Mouse (Mus musculus) cerebellum, adult 11 months (tissue): Measurements from ENCODE around the gene Ccdc177.
A peak's percentile ranks its signal among the peaks of the same experiment; 100 is the strongest.
"Not testable (repeated sequence)": the region's sequence is repeated elsewhere in the genome, so short reads cannot be mapped to it uniquely, and the experiment has no call there.

Experiments used
- DNase-seq: peaks from one replicate; pipeline ENCODE4 v3.0.0; 2022

Ccdc177 gene

GRCm38 (mm10) chr12:80760396-80760801, at the start of gene Ccdc177:
Gene Ccdc177 (minus strand): TSS chr12:80760687.
- peak; percentile 87 for DNase-seq

- DNase-seq = no peak
Observed at GRCm38 (mm10) chr12:80810005-80810404, 49.5 kb upstream of the Ccdc177 start.

- DNase-seq = no peak
Observed at GRCm38 (mm10) chr12:80807451-80808085, 47.1 kb upstream of the Ccdc177 start.

- DNase-seq = no peak
Observed at GRCm38 (mm10) chr12:80804861-80805428, 44.5 kb upstream of the Ccdc177 start.

- DNase-seq = peak; percentile 75
Observed at GRCm38 (mm10) chr12:80803924-80804323, 43.4 kb upstream of the Ccdc177 start.

GRCm38 (mm10) chr12:80801443-80801842, 41.0 kb upstream of the Ccdc177 start:
- DNase-seq = no peak

- no peak for DNase-seq
Observed at GRCm38 (mm10) chr12:80800156-80800555, 39.7 kb upstream of the Ccdc177 start.

GRCm38 (mm10) chr12:80798271-80798670, 37.8 kb upstream of the Ccdc177 start:
- DNase-seq = peak; percentile 75

GRCm38 (mm10) chr12:80794935-80795785, 34.7 kb upstream of the Ccdc177 start:
- DNase-seq = no peak

- DNase-seq = no peak
Observed at GRCm38 (mm10) chr12:80794522-80794921, 34.0 kb upstream of the Ccdc177 start.

GRCm38 (mm10) chr12:80793535-80793934, 33.0 kb upstream of the Ccdc177 start:
- DNase-seq = no peak

- peak; percentile 47 for DNase-seq
Observed at GRCm38 (mm10) chr12:80792867-80793266, 32.4 kb upstream of the Ccdc177 start.

- no peak for DNase-seq
Observed at GRCm38 (mm10) chr12:80791571-80792444, 31.3 kb upstream of the Ccdc177 start.

GRCm38 (mm10) chr12:80790700-80791570, 30.4 kb upstream of the Ccdc177 start:
- DNase-seq = no peak

GRCm38 (mm10) chr12:80789849-80790694, 29.6 kb upstream of the Ccdc177 start, which contains the start of gene Susd6:
Gene Susd6 (plus strand): TSS chr12:80790510.
- peak; percentile 98 for DNase-seq

- DNase-seq = not testable (repeated sequence)
Observed at GRCm38 (mm10) chr12:80789276-80789675, 28.8 kb upstream of the Ccdc177 start.

- no peak for DNase-seq
Observed at GRCm38 (mm10) chr12:80788188-80788587, 27.7 kb upstream of the Ccdc177 start.

GRCm38 (mm10) chr12:80787604-80788003, 27.1 kb upstream of the Ccdc177 start:
- DNase-seq = peak; percentile 57

GRCm38 (mm10) chr12:80786591-80786990, 26.1 kb upstream of the Ccdc177 start:
- no peak for DNase-seq

- no peak for DNase-seq
Observed at GRCm38 (mm10) chr12:80785597-80785996, 25.1 kb upstream of the Ccdc177 start.

GRCm38 (mm10) chr12:80785005-80785404, 24.5 kb upstream of the Ccdc177 start:
- no peak for DNase-seq
